Mouse (Mus musculus) yolk sac, embryonic 10.5 days (tissue): Measurements from ENCODE around the gene Arv1.

Source experiments
- DNase-seq: peaks from one replicate; pipeline ENCODE4 v3.0.0-alpha.2; 2017; ENCODE audit warnings: low spot score

The Arv1 gene

GRCm38 (mm10) chr8:124721862-124722515, at the start of gene Arv1, which contains the start of gene Ttc13:
TSS of gene Arv1 (plus strand) at chr8:124722139.
TSS of gene Ttc13 (minus strand) at chr8:124721983.
- DNase-seq: peak; percentile 97

- no peak for DNase-seq
Measured at GRCm38 (mm10) chr8:124672345-124672744, 49.6 kb upstream of the Arv1 start.

GRCm38 (mm10) chr8:124676661-124677060, 45.3 kb upstream of the Arv1 start:
- DNase-seq: no peak

GRCm38 (mm10) chr8:124677078-124677477, 44.9 kb upstream of the Arv1 start:
- DNase-seq: no peak

GRCm38 (mm10) chr8:124677486-124677885, 44.5 kb upstream of the Arv1 start:
- DNase-seq: peak; percentile 55

GRCm38 (mm10) chr8:124678246-124678645, 43.7 kb upstream of the Arv1 start:
- DNase-seq: no peak

- no peak for DNase-seq
Measured at GRCm38 (mm10) chr8:124681077-124681791, 40.7 kb upstream of the Arv1 start.

- DNase-seq: no peak
Measured at GRCm38 (mm10) chr8:124681792-124682157, 40.2 kb upstream of the Arv1 start.

- DNase-seq: no peak
Measured at GRCm38 (mm10) chr8:124682218-124682617, 39.7 kb upstream of the Arv1 start.

GRCm38 (mm10) chr8:124688899-124689298, 33.0 kb upstream of the Arv1 start:
- DNase-seq: no peak

GRCm38 (mm10) chr8:124691706-124692105, 30.2 kb upstream of the Arv1 start:
- no peak for DNase-seq

- DNase-seq: no peak
Measured at GRCm38 (mm10) chr8:124695424-124696100, 26.4 kb upstream of the Arv1 start.

GRCm38 (mm10) chr8:124700271-124700670, 21.7 kb upstream of the Arv1 start:
- DNase-seq: no peak

- no peak for DNase-seq
Measured at GRCm38 (mm10) chr8:124701023-124701422, 20.9 kb upstream of the Arv1 start.

- DNase-seq: no peak
Measured at GRCm38 (mm10) chr8:124702183-124702582, 19.8 kb upstream of the Arv1 start.

- DNase-seq: no peak
Measured at GRCm38 (mm10) chr8:124703526-124703925, 18.4 kb upstream of the Arv1 start.

- no peak for DNase-seq
Measured at GRCm38 (mm10) chr8:124704376-124704775, 17.6 kb upstream of the Arv1 start.

GRCm38 (mm10) chr8:124705823-124706222, 16.1 kb upstream of the Arv1 start:
- no peak for DNase-seq

GRCm38 (mm10) chr8:124713207-124713606, 8.7 kb upstream of the Arv1 start:
- no peak for DNase-seq

GRCm38 (mm10) chr8:124715736-124716135, 6.2 kb upstream of the Arv1 start:
- peak; percentile 19 for DNase-seq

GRCm38 (mm10) chr8:124720133-124720532, 1.8 kb upstream of the Arv1 start:
- DNase-seq: no peak

- no peak for DNase-seq
Measured at GRCm38 (mm10) chr8:124720938-124721861, 739 bp upstream of the Arv1 start.
